Mouse (Mus musculus): ENCODE measurements around the gene Suz12. TPM values are rescaled to one million over a fixed set of nuclear protein-coding genes. Genes with fewer than 3 reads are reported as not detected.

Suz12 gene
- total RNA-seq, 2 experiments from 2014 or later, result 117 to 189 TPM

DNA sequence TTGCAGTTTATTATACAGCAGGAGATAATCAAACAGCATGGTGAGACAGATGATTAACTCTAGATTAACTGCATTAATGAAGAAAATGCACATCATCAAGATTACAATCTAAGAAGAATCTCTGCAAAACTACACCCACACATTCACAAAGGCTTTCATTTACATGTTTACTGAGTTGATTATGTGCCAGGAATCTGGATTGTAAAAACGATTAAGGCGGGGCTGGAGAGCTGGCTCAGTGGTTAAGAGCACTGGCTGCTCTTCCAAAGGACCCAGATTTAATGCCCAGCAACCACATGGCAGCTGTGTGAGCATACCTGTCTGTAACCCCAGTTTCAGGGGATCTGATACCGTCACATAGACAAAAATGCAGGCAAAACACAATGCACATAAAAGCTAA, 76.9 kb downstream of the Suz12 start:
- ATAC-seq (replicated peaks; ENCODE audit: low FRiP score, poor library complexity, severe bottlenecking), result no peak

DNA sequence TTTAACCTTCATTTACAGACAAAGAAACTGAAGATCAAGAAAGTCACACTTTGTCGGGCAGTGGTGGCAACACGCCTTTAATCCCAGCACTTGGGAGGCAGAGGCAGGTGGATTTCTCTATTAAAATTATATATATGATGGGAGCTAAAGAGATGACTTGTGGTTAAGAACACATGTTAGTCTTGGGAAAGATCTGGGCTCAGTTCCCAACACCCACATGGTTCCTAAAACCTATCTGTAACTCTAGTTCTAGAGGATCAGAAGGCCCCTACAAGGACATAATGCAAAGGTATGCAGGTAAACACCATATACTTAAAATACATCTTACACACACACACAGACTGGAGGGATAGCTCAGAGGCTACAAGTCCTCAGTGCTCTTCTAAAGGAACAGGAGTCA, 78.1 kb downstream of the Suz12 start:
- no peak for ATAC-seq (replicated peaks; ENCODE audit: low FRiP score, poor library complexity, severe bottlenecking)

GRCm38 (mm10) chr11:80072365-80072764, 79.5 kb downstream of the Suz12 start:
- no peak for ATAC-seq (replicated peaks; ENCODE audit: low FRiP score, poor library complexity, severe bottlenecking)

GRCm38 (mm10) chr11:80075608-80076277, 82.8 kb downstream of the Suz12 start:
- no peak for ATAC-seq (replicated peaks; ENCODE audit: low FRiP score, poor library complexity, severe bottlenecking)

- no peak for ATAC-seq (replicated peaks; ENCODE audit: low FRiP score, poor library complexity, severe bottlenecking)
These were observed 85.1 kb downstream of the Suz12 start for GRCm38 (mm10) chr11:80077784-80078545.

DNA sequence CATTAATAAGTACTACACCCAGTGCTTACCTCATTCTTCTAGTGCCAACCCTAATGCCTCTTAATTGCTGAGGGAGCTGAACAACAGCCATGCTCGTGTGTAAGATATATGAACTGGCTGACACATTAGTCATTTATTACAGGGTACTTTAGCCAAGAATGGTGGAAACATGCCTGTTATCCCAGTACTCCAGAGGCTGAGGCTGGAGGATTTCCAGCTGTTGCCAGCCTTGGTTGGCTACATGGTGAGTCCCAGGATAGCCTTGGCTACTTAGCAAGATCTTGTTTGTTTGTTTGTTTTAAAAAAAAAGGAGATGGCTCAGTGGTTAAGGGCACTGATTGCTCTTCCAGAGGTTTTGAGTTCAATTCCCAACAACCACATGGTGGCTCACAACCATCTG, 85.9 kb downstream of the Suz12 start:
- no peak for ATAC-seq (replicated peaks; ENCODE audit: low FRiP score, poor library complexity, severe bottlenecking)

DNA sequence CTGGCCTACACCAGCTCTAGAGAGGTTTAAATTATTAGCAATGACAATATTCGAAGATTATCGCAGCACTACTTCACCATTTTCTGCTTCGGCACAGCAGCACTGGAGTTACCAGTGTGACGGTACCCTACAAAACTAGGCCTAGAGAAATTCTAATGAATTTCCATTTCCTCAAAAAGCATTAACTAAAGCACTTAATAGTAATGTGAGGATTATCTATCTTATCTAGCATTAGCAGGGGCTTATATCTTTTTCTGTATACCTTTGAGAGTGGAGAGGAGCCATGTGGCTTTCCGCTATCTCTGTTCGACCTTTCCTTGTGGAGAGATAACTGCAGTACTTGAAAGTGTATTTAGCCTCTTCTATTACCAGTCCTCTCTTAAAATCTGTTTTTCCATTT, 86.8 kb downstream of the Suz12 start:
- no peak; the same call in 1 of the 2 replicates for ATAC-seq (replicated peaks; ENCODE audit: low FRiP score, poor library complexity, severe bottlenecking)

DNA sequence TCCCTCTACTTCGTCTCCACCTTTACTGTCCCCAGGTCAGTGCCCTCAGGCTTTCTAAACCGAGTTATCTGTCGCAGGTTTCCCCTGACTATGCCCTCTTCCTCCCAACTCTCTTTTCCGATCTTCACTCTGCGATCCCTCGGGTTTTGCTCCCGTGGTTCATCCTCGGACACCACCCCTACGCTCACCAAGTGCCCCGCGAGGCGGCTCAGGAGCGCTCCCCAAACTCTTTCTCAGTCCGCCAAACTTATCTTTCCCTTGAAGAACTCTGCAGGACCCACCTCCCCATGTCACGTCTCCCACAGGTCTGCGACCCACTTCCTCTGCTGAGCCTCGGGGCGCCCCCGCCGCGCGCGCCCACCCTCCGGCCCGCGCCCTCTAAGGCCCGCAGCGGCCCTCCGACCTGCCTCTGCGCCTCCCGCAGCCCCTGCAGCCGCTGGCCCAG, 87.5 kb downstream of the Suz12 start:
- ATAC-seq (replicated peaks; ENCODE audit: low FRiP score, poor library complexity, severe bottlenecking), result 0 out of 2 replicates have a peak, but pooled peaks have one; percentile 9

- peak; percentile 84 for ATAC-seq (replicated peaks; ENCODE audit: low FRiP score, poor library complexity, severe bottlenecking)
These were observed 88.2 kb downstream of the Suz12 start, which contains the start of gene Crlf3 for GRCm38 (mm10) chr11:80080826-80081728. Gene Crlf3, minus strand, starts transcription at chr11:80080991.

DNA sequence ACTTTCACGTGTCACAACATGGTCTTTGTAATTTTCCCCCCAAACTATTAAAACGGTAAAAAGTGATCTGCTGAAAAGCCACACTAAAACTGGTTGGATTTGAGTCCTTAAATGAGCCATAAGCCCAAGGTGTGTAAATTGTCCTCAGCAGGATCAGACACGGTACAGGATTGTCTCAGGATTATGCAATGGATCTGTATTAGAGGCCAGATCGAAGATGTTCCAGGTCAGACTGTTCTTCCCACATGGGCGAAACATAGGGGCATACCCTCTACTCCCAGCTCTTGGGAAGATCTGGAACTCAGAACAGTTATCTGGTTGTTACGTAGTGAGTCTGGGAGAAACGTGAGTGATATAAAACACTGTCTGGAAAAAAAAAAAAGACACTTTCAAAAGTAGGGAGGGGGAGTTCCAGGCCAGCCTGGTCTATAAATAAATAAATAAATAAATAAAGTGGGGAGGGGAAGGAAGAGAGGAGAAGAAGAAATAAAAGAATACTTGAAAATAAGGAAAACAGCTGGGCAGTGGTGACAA, 88.9 kb downstream of the Suz12 start:
- ATAC-seq (replicated peaks; ENCODE audit: low FRiP score, poor library complexity, severe bottlenecking), result no peak

Other genes with a start within 250 kb of the Suz12 start
- 8.3 and 20.5 TPM in 2 replicates for gene Utp6, start 30.7 kb upstream of the Suz12 start, total RNA-seq (2015; ENCODE audit: low replicate concordance)
- 12.3 and 12.8 TPM in 2 replicates for gene Utp6, start 30.7 kb upstream of the Suz12 start, total RNA-seq (2017; ENCODE audit: low replicate concordance)
- gene Crlf3, start 87.9 kb downstream of the Suz12 start, total RNA-seq (2015; ENCODE audit: low replicate concordance), result 67.0 and 103 TPM in 2 replicates
- 92.1 and 92.8 TPM in 2 replicates for gene Crlf3, start 87.9 kb downstream of the Suz12 start, total RNA-seq (2017; ENCODE audit: low replicate concordance)
- gene Atad5, start 96.3 kb downstream of the Suz12 start, total RNA-seq (2015; ENCODE audit: low replicate concordance), result 89.0 and 95.2 TPM in 2 replicates
- 80.3 and 86.0 TPM in 2 replicates for gene Atad5, start 96.3 kb downstream of the Suz12 start, total RNA-seq (2017; ENCODE audit: low replicate concordance)
- gene Tefm, start 149.1 kb downstream of the Suz12 start, total RNA-seq (2015; ENCODE audit: low replicate concordance), result 2.9 and 3.4 TPM in 2 replicates
- 3.7 and 5.8 TPM in 2 replicates for gene Tefm, start 149.1 kb downstream of the Suz12 start, total RNA-seq (2017; ENCODE audit: low replicate concordance)
- gene Adap2, start 161.0 kb downstream of the Suz12 start, total RNA-seq (2015; ENCODE audit: low replicate concordance), result 2.5 TPM in 1 of 2 replicates, not detected in the other
- 1.5 and 1.8 TPM in 2 replicates for gene Adap2, start 161.0 kb downstream of the Suz12 start, total RNA-seq (2017; ENCODE audit: low replicate concordance)
- gene Rnf135, start 190.7 kb downstream of the Suz12 start, total RNA-seq (2015; ENCODE audit: low replicate concordance), result 1.7 and 3.6 TPM in 2 replicates
- gene Rnf135, start 190.7 kb downstream of the Suz12 start, total RNA-seq (2017; ENCODE audit: low replicate concordance), result 1.5 TPM in 1 of 2 replicates, not detected in the other
- gene Rhot1, start 215.9 kb downstream of the Suz12 start, total RNA-seq (2015; ENCODE audit: low replicate concordance), result 10.1 and 14.4 TPM in 2 replicates
- gene Rhot1, start 215.9 kb downstream of the Suz12 start, total RNA-seq (2017; ENCODE audit: low replicate concordance), result 3.4 and 10.5 TPM in 2 replicates